Mouse (Mus musculus) urinary bladder, postnatal 14 days (tissue): Measurements from ENCODE around the gene Cul7.

Experiments used
- DNase-seq: peaks from one replicate; pipeline ENCODE4 v3.0.0; 2021; ENCODE audit warnings: low spot score

Cul7 gene

DNA sequence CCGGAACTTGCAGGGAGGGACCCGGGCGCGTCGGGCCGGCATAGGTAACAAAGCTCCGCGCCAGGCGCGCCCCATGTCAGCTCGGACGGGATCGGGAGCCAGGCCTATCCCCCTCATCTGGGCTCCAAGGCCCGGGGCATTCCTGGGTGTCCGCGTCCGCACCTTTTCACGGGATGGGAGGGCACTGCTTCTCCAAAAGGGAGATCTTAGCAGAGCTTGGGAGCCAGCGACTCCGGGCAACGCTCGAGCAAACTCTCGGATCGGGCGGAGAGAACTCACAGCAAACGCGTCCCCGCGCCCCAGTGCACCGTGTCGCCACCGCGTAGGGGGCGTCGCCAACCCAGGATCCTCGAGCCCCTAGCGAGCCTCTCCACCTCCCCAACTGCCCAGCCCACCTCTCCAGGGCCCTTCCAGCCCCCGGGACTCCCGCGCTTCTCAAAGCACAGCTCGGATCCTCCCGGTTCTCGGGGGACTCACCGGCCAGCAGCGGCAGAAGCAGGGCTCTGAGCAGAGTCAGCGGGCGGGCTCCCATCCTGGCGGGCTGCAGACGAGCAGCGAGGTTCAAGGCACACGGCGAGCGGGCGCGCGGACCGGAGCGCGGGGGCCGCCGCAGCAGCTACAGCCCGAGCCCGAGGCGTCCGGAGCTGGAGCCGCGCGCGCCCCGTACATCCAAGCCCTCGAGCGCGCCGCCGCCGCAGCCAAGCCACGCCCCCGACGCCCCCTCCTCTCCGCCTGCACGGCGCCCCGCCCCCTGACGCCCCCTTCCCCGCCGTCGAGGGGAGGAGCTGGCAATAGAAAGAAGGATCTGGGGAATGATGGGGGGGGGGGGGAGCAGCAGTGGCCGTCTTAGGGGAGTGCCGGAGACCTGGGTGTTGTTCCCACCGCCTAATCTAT lies 21.1 kb upstream of the Cul7 start, which contains the start of gene Ptk7:
Gene Ptk7, minus strand, starts transcription at position 714 of the 894 bp plus-strand sequence.
- DNase-seq: peak; percentile 80

- peak; percentile 75 for DNase-seq
These were observed 20.3 kb upstream of the Cul7 start for GRCm38 (mm10) chr17:46629685-46630441.

GRCm38 (mm10) chr17:46636831-46637523 lies 13.2 kb upstream of the Cul7 start:
- peak; percentile 67 for DNase-seq

DNA sequence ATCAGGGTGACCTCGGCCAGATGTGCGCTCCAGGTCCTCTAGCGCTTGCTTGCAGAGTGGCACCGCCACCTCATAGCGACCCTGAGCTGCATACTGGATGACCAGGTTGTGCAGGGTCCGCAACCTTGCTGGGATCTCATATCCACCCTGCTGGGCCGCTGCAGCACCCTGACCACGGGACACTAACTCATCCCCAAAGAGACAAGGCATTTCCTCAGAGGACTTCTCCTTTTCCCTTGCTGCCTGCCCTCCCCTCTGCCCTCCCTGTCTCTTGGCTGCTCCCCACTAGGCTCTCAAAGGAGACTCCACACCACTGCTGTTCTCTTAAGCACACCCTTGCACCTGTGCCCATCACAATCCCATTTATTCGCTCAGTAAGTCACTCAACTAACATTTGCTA lies 10.2 kb upstream of the Cul7 start:
- no peak for DNase-seq

GRCm38 (mm10) chr17:46642060-46642459 lies 8.1 kb upstream of the Cul7 start:
- no peak for DNase-seq

DNA sequence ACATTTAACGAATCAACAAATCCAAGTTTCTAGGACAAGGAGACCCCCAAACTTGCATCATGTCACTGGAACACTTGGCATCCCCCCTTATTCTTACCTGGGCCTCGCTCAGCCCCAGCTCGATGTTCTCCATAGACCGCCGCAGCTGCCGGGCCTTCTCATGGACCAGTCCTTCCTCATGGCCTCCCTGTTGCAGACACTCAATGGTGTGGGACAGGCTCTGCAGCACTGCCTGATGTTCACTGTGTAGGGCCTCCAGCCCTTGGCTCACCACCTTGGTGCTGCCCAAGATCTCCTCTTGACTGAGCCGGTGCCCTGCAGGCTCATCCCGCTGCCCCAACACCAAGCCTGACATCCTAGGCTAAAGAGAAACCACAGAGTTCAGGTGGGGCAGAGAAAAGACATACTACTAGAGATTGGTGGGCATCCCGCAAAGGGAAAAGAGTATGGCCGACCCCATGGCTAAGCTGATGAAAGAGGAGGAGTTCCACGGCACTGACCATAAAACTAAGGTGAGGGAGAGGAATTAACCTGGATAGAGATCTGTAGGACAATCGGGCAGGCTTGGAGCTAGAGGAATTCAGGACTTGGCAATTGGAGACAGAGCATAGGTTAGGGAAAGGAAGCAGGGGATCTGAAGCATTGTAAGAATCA lies 5.9 kb upstream of the Cul7 start:
- no peak for DNase-seq

- DNase-seq: peak; percentile 79
These were observed 5.1 kb upstream of the Cul7 start for GRCm38 (mm10) chr17:46644916-46645475.

- DNase-seq: peak; percentile 99
These were observed 4.4 kb upstream of the Cul7 start, which contains the start of the genes Klc4 and Mrpl2 for GRCm38 (mm10) chr17:46645561-46646321. Gene Klc4 (minus strand): TSS chr17:46646022. Gene Mrpl2 (plus strand): TSS chr17:46646229.

DNA sequence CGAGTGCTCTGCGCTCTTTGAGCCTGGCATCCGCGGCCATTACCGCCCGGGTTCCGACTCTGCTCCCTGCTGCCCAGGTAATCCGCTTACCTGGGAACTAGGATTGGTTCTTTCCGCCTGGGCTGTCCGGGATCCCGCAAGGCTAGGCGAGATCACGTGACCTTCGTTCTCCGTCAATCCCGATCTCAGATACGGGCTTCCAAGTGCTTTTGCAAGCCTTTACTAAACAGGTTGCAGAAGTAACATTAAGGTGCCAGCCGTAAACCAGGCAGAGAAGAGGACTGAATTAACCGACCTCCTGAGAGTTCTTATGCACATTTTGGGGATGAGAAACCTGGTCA lies 3.8 kb upstream of the Cul7 start:
- DNase-seq: no peak

DNA sequence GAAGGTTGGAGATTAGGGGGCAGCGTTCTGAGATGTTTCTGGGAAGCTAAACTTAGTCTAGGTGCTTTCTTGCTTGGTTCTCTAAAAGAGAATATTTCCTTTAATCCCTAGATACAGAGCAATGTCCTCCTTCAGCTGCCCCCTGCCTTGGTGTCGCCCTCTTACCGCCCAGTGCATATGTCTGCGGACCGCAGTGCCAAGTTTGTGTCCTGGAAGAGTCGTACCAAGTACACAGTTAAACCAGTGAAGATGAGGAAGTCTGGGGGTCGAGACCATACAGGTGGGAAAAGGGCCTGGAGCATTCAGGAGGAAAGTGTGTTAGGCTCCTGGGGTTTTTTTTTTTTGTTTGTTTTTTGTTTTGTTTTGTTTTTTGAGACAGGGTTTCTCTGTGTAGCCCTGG lies 2.9 kb upstream of the Cul7 start:
- DNase-seq: no peak

DNA sequence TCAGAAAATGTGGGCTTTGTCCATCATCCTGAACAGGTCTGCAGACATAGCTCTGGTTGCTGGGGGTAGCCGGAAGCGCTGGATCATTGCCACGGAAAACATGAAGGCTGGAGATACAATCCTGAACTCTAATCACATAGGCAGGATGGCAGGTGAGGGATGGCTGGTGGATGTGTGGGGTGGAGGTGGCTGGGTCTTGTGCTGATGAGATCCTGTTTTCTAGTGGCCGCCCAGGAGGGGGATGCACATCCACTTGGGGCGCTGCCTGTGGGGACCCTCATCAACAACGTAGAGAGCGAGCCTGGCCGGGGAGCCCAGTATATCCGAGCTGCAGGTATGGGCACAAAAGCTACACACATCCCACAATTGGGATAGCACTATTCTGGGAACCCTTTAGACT lies 1.7 kb upstream of the Cul7 start:
- no peak for DNase-seq

DNA sequence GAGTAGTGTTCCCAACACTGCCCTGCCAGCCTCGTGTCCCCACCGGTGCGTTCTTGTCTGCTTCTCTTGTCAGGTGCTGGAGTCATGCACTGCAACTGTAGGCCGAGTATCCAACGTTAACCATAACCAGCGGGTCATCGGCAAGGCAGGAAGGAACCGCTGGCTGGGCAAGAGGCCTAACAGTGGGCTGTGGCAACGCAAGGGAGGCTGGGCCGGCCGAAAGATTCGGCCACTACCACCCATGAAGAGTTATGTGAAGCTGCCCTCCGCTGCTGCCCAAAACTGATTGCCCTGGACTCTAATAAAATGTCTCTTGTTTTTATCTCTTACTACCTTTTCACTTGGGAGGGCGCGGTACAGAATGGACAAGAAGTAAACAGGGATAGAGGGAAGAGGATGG lies 326 bp upstream of the Cul7 start:
- DNase-seq: no peak

GRCm38 (mm10) chr17:46651292-46651691 lies 1.2 kb downstream of the Cul7 start:
- DNase-seq: no peak

- DNase-seq: no peak
These were observed 1.8 kb downstream of the Cul7 start for GRCm38 (mm10) chr17:46651755-46652547.

DNA sequence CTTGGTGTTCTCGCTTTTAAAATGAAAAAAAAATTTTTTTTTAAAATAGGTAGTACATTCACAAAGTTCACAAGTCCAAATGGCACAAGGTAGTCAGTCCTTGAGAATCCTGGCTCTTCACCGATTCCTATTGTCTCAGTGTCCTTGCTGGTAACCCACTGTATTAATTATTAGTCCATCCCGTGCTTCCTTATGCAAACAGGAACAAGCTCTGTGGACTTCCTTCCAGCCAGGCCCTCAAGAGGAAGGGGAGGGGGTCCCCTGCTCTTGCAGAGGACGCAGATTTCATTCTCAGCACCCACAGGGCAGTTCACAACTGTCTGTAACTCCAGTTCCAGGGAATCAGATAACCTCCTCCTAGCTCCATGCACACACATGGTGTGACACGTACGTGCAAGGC lies 5.9 kb downstream of the Cul7 start:
- DNase-seq: no peak

DNA sequence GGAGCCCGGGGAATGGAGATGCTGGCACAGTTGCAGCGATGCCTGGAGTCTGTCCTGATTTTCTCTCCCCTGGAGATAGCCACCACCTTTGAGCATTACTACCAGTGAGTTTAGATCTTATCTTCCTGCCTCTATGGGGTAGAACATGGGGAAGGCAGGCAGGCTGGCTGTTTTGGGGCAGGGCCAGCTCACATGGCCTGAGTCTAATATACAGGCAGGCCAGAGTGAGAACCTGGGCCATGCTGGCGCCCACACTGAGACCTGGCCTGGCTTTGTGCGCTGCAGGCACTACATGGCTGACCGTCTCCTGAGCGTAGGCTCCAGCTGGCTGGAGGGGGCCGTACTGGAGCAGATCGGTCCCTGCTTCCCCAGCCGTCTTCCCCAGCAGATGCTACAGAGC lies 11.2 kb downstream of the Cul7 start:
- DNase-seq: no peak

DNA sequence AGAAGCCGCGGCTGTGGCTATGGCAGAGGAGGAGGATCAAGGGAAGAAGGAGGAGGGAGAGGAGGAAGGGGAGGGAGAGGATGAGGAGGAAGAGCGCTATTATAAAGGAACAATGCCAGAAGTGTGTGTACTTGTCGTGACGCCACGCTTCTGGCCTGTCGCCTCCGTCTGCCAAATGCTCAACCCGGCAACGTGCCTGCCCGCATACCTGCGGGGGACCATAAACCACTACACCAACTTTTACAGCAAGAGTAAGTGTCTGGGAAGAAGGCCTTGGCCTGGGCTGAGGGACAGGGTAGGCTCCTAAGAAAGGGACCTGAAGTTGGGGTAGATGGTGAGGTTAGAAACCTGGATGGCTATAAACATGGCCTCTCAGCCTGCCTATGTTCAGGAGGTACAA lies 11.8 kb downstream of the Cul7 start:
- no peak for DNase-seq

- no peak for DNase-seq
These were observed 12.6 kb downstream of the Cul7 start for GRCm38 (mm10) chr17:46662730-46663129.

GRCm38 (mm10) chr17:46667712-46668111 lies 17.6 kb downstream of the Cul7 start:
- DNase-seq: no peak

GRCm38 (mm10) chr17:46669911-46670310 lies 19.8 kb downstream of the Cul7 start:
- DNase-seq: no peak
